Mouse (Mus musculus) forebrain, embryonic 13.5 days (tissue): Measurements from ENCODE around the gene Chst10. TPM values are rescaled to one million over a fixed set of nuclear protein-coding genes. Genes with fewer than 3 reads are reported as not detected.

Experiments used
- ATAC-seq: fragments of 200-750 bp; cut with Nextera tagmentation; 2 replicates; pipeline ENCODE4 v1.8.0; 2017
- H3K27ac ChIP-seq: fragments of 300-500 bp; sonication (generic); 2 replicates; pipeline ENCODE4 v1.5.1; 2015; ENCODE audit warnings: inconsistent platforms, mild to moderate bottlenecking, moderate library complexity
- H3K27me3 ChIP-seq: fragments of 300-500 bp; sonication (generic); 2 replicates; pipeline ENCODE4 v1.6.1; 2015; ENCODE audit warnings: mild to moderate bottlenecking, inconsistent platforms
- H3K36me3 ChIP-seq: fragments of 300-500 bp; sonication (generic); 2 replicates; pipeline ENCODE4 v1.6.1; 2015; ENCODE audit warnings: mild to moderate bottlenecking, inconsistent platforms; ENCODE audit not compliant: poor library complexity, severe bottlenecking
- H3K4me1 ChIP-seq: fragments of 300-500 bp; sonication (generic); 2 replicates; pipeline ENCODE4 v1.6.1; 2015; ENCODE audit warnings: inconsistent platforms
- H3K4me2 ChIP-seq: fragments of 300-500 bp; sonication (generic); 2 replicates; pipeline ENCODE4 v1.6.1; 2015; ENCODE audit warnings: inconsistent platforms, mild to moderate bottlenecking, moderate library complexity
- H3K4me3 ChIP-seq: fragments of 300-500 bp; sonication (generic); 2 replicates; pipeline ENCODE4 v1.5.1; 2015; ENCODE audit warnings: mild to moderate bottlenecking, inconsistent platforms
- H3K9ac ChIP-seq: fragments of 300-500 bp; sonication (generic); 2 replicates; pipeline ENCODE4 v1.6.1; 2015; ENCODE audit warnings: mild to moderate bottlenecking, inconsistent platforms
- H3K9me3 ChIP-seq: fragments of 300-500 bp; sonication (generic); replicated peaks from 2 replicates; pipeline ENCODE4 v1.6.1; 2016; ENCODE audit warnings: inconsistent platforms
- WGBS: fragments of 180-500 bp; shearing (Covaris S2); methylation state at CpG from one replicate; pipeline ENCODE4 v1.1.7; 2015; 5-methylcytosine and 5-hydroxymethylcytosine counted together
- polyA plus RNA-seq: library from polyadenylated mRNA; unstranded; fragments of >200 nt; fragmentation: Nextera tagmentation; extraction: Ambion mirVana; gene quantifications from 2 replicates; pipeline ENCODE4 v1.2.1, GENCODE M21; 2015

Gene Chst10
- polyA plus RNA-seq: 30.5 and 33.8 TPM in 2 replicates

GRCm38 (mm10) chr1:38897431-38898248 lies at the start of gene Chst10:
Gene Chst10, minus strand, starts transcription at chr1:38898161.
- H3K4me3 ChIP-seq: peak within 1 kb of the TSS; percentile 68
- peak; percentile 93 for ATAC-seq
- H3K27me3 ChIP-seq: no peaks in the 10 kb centered on the region
- H3K9ac ChIP-seq: peak within 1 kb of the TSS; percentile 77
- H3K36me3 ChIP-seq: peaks cover 12% of the 10 kb centered on the region; the same call in 1 of the 2 replicates
- WGBS: under 1% methylated on average over 66 of the region's 67 CpGs
- H3K4me1 ChIP-seq: peaks cover 41% of the 10 kb centered on the region
- no peaks in the 10 kb centered on the region for H3K9me3 ChIP-seq
- H3K4me2 ChIP-seq: peak within 1 kb of the TSS; percentile 66
- peak within 1 kb of the TSS; percentile 67 for H3K27ac ChIP-seq

DNA sequence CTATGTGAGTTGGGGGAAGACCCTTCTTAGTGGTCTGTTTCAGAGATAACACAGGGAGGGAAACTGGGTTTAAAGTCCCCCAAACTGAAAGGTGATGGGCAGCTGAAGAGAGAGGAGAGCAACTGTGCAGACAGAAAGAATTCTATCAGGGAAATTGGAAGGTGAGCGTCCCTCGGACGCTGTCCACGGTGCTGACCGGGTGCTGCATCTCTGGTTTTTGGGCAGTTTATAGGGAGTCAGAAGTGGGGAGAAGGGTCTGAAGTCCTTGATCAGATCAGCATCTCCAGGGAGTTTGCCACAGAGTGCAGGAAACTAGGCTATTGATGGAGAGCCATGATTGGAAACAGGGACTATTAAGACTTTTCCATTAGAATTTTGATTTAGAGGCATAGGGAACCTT lies 41.6 kb upstream of the Chst10 start:
- H3K27me3 ChIP-seq: no peaks in the 10 kb centered on the region
- no peak overlapping the region for H3K4me3 ChIP-seq
- no peak overlapping the region for H3K4me2 ChIP-seq
- H3K27ac ChIP-seq: no peak overlapping the region
- 12% methylated on average over 5 of the region's 5 CpGs for WGBS
- H3K4me1 ChIP-seq: no peaks in the 10 kb centered on the region
- H3K9ac ChIP-seq: no peak overlapping the region
- ATAC-seq: no peak
- no peaks in the 10 kb centered on the region for H3K36me3 ChIP-seq
- H3K9me3 ChIP-seq: no peaks in the 10 kb centered on the region

- Histone ChIP-seq H3K4me2 (no peak within 1 kb of the TSS), H3K4me3 (no peak within 1 kb of the TSS), H3K27me3 (no peaks in the 10 kb centered on the region), H3K9ac (no peak within 1 kb of the TSS), H3K36me3 (no peaks in the 10 kb centered on the region), H3K4me1 (no peaks in the 10 kb centered on the region), H3K27ac (no peak within 1 kb of the TSS), H3K9me3 (no peaks in the 10 kb centered on the region)
- WGBS: 75% methylated on average over 6 of the region's 6 CpGs
- no peak for ATAC-seq
Observed at GRCm38 (mm10) chr1:38938849-38939248, 40.9 kb upstream of the Chst10 start, which contains the start of gene Nms. Gene Nms, plus strand, starts transcription at chr1:38939149.

DNA sequence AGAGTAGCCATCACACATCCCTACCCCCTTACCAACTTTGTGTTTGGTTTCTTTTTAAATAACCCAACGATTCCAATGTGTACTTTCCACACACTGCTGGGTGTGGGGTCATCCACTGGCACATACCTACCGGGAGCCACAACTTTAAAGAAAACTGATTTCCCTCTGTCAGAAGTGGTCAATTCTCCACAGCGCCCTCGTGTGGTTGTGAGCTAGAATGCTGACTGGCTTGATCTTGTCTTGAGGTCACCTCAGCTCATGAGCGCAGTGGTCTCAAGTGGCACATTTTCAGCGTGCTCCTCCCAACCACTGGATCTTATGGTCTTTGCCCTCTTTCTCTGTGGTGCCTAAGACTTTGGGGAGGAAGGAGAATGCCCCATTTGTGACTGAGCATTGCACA lies 38.8 kb upstream of the Chst10 start:
- no peak overlapping the region for H3K27ac ChIP-seq
- WGBS: 20% methylated on average over 6 of the region's 6 CpGs
- no peaks in the 10 kb centered on the region for H3K9me3 ChIP-seq

DNA sequence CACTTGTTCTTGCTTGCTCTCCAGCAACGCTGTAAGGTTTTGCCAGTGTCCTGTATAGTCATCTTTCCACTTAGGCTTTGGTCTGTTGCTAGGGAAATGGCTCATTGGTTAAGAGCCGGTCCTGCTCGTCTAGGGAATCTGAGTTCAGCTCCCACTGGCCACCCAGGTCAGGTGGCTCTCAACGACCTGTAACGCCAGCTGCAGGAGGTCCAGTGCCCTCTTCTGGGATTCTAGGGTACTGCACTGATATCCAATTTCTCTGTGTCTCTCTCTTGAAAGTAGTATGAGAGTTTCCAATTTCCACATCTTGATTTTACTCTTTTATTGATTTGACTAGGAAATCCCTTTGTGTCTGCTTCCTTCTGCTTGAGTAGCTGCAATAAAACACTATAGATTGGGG lies 36.7 kb upstream of the Chst10 start:
- Histone ChIP-seq H3K27me3 (no peaks in the 10 kb centered on the region), H3K27ac (no peak overlapping the region), H3K9ac (no peak overlapping the region), H3K9me3 (no peaks in the 10 kb centered on the region), H3K4me1 (no peaks in the 10 kb centered on the region), H3K36me3 (no peaks in the 10 kb centered on the region), H3K4me2 (no peak overlapping the region), H3K4me3 (no peak overlapping the region)
- 34% methylated on average over 5 of the region's 5 CpGs for WGBS
- no peak for ATAC-seq

More for the DNA sequence above, 38.8 kb upstream of the Chst10 start:
- Histone ChIP-seq H3K4me2 (no peak overlapping the region), H3K27me3 (no peaks in the 10 kb centered on the region), H3K9ac (no peak overlapping the region), H3K4me3 (no peak overlapping the region), H3K36me3 (no peaks in the 10 kb centered on the region), H3K4me1 (no peaks in the 10 kb centered on the region)
- no peak for ATAC-seq

DNA sequence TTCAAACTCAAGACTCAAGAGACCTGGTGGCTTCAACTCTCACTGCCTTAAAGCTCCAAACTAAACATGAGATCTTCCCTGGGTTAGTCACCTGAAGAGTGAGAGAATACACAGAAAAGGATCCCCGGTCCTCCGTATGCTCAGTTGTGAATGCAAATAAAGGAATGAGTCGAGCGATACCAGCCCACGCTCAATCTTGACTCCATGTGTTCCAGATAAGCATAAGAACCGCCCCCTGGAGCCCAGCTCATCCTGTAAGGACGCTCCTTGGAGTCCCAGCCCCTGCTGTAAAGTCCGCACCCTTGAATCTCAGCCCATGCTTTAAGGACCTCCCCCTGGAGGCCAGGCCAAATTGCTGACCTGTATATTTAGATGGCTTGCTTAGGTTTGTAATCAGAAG lies 32.8 kb upstream of the Chst10 start:
- H3K27me3 ChIP-seq: no peaks in the 10 kb centered on the region
- no peaks in the 10 kb centered on the region for H3K36me3 ChIP-seq
- no peak overlapping the region for H3K4me2 ChIP-seq
- no peak for ATAC-seq
- 77% methylated on average over 8 of the region's 8 CpGs for WGBS
- no peak overlapping the region for H3K9ac ChIP-seq
- no peak overlapping the region for H3K27ac ChIP-seq
- H3K9me3 ChIP-seq: no peaks in the 10 kb centered on the region
- H3K4me3 ChIP-seq: no peak overlapping the region
- H3K4me1 ChIP-seq: no peaks in the 10 kb centered on the region

DNA sequence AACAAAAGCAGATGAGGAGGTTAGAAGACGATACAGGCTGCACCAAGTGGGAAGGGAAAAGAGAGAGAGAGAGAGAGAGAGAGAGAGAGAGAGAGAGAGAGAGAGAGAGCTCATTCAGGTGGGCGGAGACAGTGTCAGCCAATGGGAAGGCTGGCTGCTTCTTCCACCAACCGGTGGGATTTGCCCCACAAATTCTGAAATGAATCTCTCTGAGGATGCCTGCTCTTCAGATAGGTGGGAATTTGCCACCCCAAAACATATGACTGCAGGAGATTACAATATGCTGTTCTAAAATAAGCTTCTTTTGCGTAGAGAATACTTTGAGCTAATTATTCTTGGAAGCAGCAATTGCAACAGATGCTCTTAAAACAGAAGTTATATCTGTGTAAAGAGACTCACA lies 31.5 kb upstream of the Chst10 start:
- H3K36me3 ChIP-seq: no peaks in the 10 kb centered on the region
- no peak overlapping the region for H3K4me3 ChIP-seq
- H3K4me1 ChIP-seq: no peaks in the 10 kb centered on the region
- peak; percentile 58; the same call in 1 of the 2 replicates for ATAC-seq
- H3K9me3 ChIP-seq: no peaks in the 10 kb centered on the region
- no peak overlapping the region for H3K27ac ChIP-seq
- 71% methylated on average over 4 of the region's 4 CpGs for WGBS
- no peak overlapping the region for H3K4me2 ChIP-seq
- no peak overlapping the region for H3K9ac ChIP-seq
- H3K27me3 ChIP-seq: no peaks in the 10 kb centered on the region

DNA sequence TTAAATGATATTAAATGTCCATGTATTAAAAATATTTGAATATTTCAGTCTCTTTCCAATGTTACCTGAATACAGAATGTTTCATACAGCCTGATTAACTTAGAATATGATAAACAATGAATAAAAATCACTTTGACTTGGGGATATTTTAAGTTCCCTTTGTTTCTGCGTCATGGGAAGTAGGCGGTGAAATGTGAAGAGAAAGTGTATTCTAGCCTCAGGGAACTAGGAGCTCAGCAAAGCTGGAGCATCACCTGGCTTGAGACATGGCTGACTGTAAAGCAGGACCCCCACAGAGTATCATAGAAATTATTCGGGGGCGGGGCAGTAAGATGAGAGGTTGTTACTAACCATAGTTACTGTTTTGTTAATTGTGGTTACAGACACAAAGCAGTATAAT lies 31.0 kb upstream of the Chst10 start:
- no peak overlapping the region for H3K9ac ChIP-seq
- WGBS: 79% methylated on average over 4 of the region's 4 CpGs
- no peaks in the 10 kb centered on the region for H3K36me3 ChIP-seq
- no peaks in the 10 kb centered on the region for H3K4me1 ChIP-seq
- H3K4me2 ChIP-seq: no peak overlapping the region
- H3K4me3 ChIP-seq: no peak overlapping the region
- H3K27me3 ChIP-seq: no peaks in the 10 kb centered on the region
- no peak for ATAC-seq
- H3K27ac ChIP-seq: no peak overlapping the region
- no peaks in the 10 kb centered on the region for H3K9me3 ChIP-seq

- Histone ChIP-seq H3K4me3 (no peak overlapping the region), H3K27me3 (no peaks in the 10 kb centered on the region), H3K27ac (no peak overlapping the region), H3K9ac (no peak overlapping the region), H3K36me3 (no peaks in the 10 kb centered on the region), H3K9me3 (no peaks in the 10 kb centered on the region), H3K4me2 (no peak overlapping the region), H3K4me1 (no peaks in the 10 kb centered on the region)
- ATAC-seq: no peak
- WGBS: 76% methylated on average over 2 of the region's 2 CpGs
Observed at GRCm38 (mm10) chr1:38903985-38904384, 6.0 kb upstream of the Chst10 start.

- 76% methylated on average over 5 of the region's 5 CpGs for WGBS
- no peak overlapping the region for H3K4me3 ChIP-seq
- H3K9me3 ChIP-seq: no peaks in the 10 kb centered on the region
- no peak for ATAC-seq
- peaks cover 6% of the 10 kb centered on the region; the same call in 1 of the 2 replicates for H3K4me1 ChIP-seq
- no peaks in the 10 kb centered on the region for H3K27me3 ChIP-seq
- no peak overlapping the region for H3K27ac ChIP-seq
- H3K36me3 ChIP-seq: no peaks in the 10 kb centered on the region
- no peak overlapping the region for H3K4me2 ChIP-seq
- H3K9ac ChIP-seq: no peak overlapping the region
Observed at GRCm38 (mm10) chr1:38902571-38902970, 4.6 kb upstream of the Chst10 start.

- H3K4me2 ChIP-seq: no peak overlapping the region
- WGBS: 34% methylated on average over 5 of the region's 5 CpGs
- peaks cover 26% of the 10 kb centered on the region; the same call in 1 of the 2 replicates for H3K36me3 ChIP-seq
- ATAC-seq: no peak
- peak overlapping the region; percentile 45 for H3K27ac ChIP-seq
- H3K9ac ChIP-seq: 0 out of 2 replicates have a peak overlapping the region, but pooled peaks have one; percentile 35
- H3K9me3 ChIP-seq: no peaks in the 10 kb centered on the region
- no peaks in the 10 kb centered on the region for H3K27me3 ChIP-seq
- H3K4me1 ChIP-seq: peaks cover 41% of the 10 kb centered on the region
- no peak overlapping the region for H3K4me3 ChIP-seq
Observed at GRCm38 (mm10) chr1:38893081-38893480, 4.9 kb downstream of the Chst10 start.

DNA sequence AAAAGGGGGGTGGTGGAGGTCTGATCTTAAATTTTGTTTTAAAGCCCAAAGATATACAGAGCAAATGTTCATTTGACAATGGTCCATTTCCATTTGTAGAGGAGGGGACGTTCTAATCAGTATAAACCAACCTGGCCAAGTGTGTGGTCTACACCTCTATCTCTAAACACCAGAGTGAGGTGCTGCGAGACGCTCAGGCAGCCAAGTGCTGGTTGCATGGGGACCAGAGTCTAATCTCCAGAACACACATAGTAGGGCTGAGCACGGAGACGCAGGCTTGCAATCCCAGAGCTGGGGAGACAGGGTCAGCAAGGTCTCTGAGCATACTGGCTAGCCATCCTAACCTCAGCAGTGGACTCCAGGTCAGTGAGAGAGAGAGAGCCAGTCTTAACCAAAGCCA lies 6.5 kb downstream of the Chst10 start:
- no peaks in the 10 kb centered on the region for H3K27me3 ChIP-seq
- H3K9me3 ChIP-seq: no peaks in the 10 kb centered on the region
- H3K4me2 ChIP-seq: no peak overlapping the region
- no peak overlapping the region for H3K4me3 ChIP-seq
- ATAC-seq: no peak
- H3K9ac ChIP-seq: no peak overlapping the region
- peaks cover 26% of the 10 kb centered on the region; the same call in 1 of the 2 replicates for H3K36me3 ChIP-seq
- peaks cover 31% of the 10 kb centered on the region for H3K4me1 ChIP-seq
- WGBS: 98% methylated on average over 5 of the region's 5 CpGs
- no peak overlapping the region for H3K27ac ChIP-seq
